Mouse (Mus musculus) cerebellum, adult 2 months (tissue): ENCODE results near the gene Otulinl. TPM values are rescaled to one million over a fixed set of nuclear protein-coding genes. Genes with fewer than 3 reads are reported as not detected.

Experiments
- DNase-seq, 2 experiments: peaks; one replicate each; pipeline ENCODE4 v3.0.0; 2021
- H3K27ac ChIP-seq: fragments of 200-500 bp; 2 replicates; pipeline ENCODE4 v1.5.1; 2012; ENCODE audit warnings: low read length, control low read depth, inconsistent platforms; ENCODE audit not compliant: insufficient read depth
- H3K27me3 ChIP-seq: fragments of 200-500 bp; 2 replicates; pipeline ENCODE4 v1.6.1; 2012; ENCODE audit warnings: inconsistent platforms, mild to moderate bottlenecking, low read length, moderate library complexity; ENCODE audit not compliant: control insufficient read depth, insufficient read depth
- H3K4me1 ChIP-seq: fragments of 200-500 bp; 2 replicates; pipeline ENCODE4 v1.6.1; 2011; ENCODE audit warnings: low read length; ENCODE audit not compliant: control insufficient read depth, insufficient read depth
- H3K4me3 ChIP-seq: fragments of 200-500 bp; replicated peaks from 2 replicates; pipeline ENCODE3; 2011; ENCODE audit warnings: mild to moderate bottlenecking, low read depth, low read length, control low read depth; ENCODE audit not compliant: insufficient read depth
- CTCF ChIP-seq: fragments of 200-500 bp; IDR thresholded peaks from 2 replicates; pipeline ENCODE4 v1.5.1; 2011; ENCODE audit warnings: low read depth, mild to moderate bottlenecking, control low read depth, low read length, moderate library complexity, borderline replicate concordance; ENCODE audit not compliant: insufficient read depth
- POLR2A ChIP-seq: fragments of 200-500 bp; IDR thresholded peaks from 2 replicates; pipeline ENCODE4 v1.6.1; 2011; ENCODE audit warnings: low read length, control low read depth, borderline replicate concordance; ENCODE audit not compliant: insufficient read depth
- WGBS: fragments of 180-500 bp; shearing (Covaris S2); methylation state at CpG from one replicate; pipeline ENCODE4 v1.1.7; 2018; 5-methylcytosine and 5-hydroxymethylcytosine counted together
- polyA plus RNA-seq: library from polyadenylated mRNA; depleted of rRNA; stranded (reverse); fragments of >200 nt; gene quantifications from 2 replicates; pipeline ENCODE4 v1.2.3, GENCODE M21; 2012

The Otulinl gene
- polyA plus RNA-seq, 1 experiment: 5.4 TPM

- no peak overlapping the region for H3K4me3 ChIP-seq
- WGBS: 96% methylated on average over 7 of the region's 7 CpGs
- H3K27ac ChIP-seq: no peak overlapping the region
- H3K27me3 ChIP-seq: no peaks in the 10 kb centered on the region
- DNase-seq: no peak
- H3K4me1 ChIP-seq: peaks cover 12% of the 10 kb centered on the region
- TF ChIP-seq POLR2A (no peak), CTCF (no peak)
These were observed 6.3 kb downstream of the Otulinl start for GRCm38 (mm10) chr15:27675122-27675521.

- Histone ChIP-seq H3K4me1 (peaks cover 12% of the 10 kb centered on the region), H3K27ac (no peak overlapping the region), H3K4me3 (no peak overlapping the region), H3K27me3 (no peaks in the 10 kb centered on the region)
- WGBS: 82% methylated on average over 6 of the region's 6 CpGs
- no peak for DNase-seq
- TF ChIP-seq CTCF (no peak), POLR2A (no peak)
These were observed 7.3 kb downstream of the Otulinl start for GRCm38 (mm10) chr15:27674041-27674440.

GRCm38 (mm10) chr15:27673151-27673550 is 8.2 kb downstream of the Otulinl start:
- Histone ChIP-seq H3K4me1 (peaks cover 12% of the 10 kb centered on the region), H3K27ac (no peak overlapping the region), H3K4me3 (no peak overlapping the region), H3K27me3 (no peaks in the 10 kb centered on the region)
- no peak for TF ChIP-seq POLR2A
- TF ChIP-seq CTCF: no peak
- DNase-seq: no peak
- WGBS: 87% methylated on average over 6 of the region's 6 CpGs

- 58% methylated on average over 8 of the region's 8 CpGs for WGBS
These were observed 9.1 kb downstream of the Otulinl start for GRCm38 (mm10) chr15:27672259-27672658.

GRCm38 (mm10) chr15:27671612-27672245 is 9.7 kb downstream of the Otulinl start:
- DNase-seq: no peak
- Histone ChIP-seq H3K27me3 (no peaks in the 10 kb centered on the region), H3K4me3 (no peak overlapping the region), H3K27ac (no peak overlapping the region), H3K4me1 (peaks cover 8% of the 10 kb centered on the region; the same call in 1 of the 2 replicates)
- no peak for TF ChIP-seq CTCF
- no peak for TF ChIP-seq POLR2A
- 94% methylated on average over 10 of the region's 10 CpGs for WGBS

More at GRCm38 (mm10) chr15:27672259-27672658, 9.1 kb downstream of the Otulinl start:
- no peak overlapping the region for H3K4me3 ChIP-seq
- DNase-seq: no peak
- H3K27me3 ChIP-seq: no peaks in the 10 kb centered on the region
- TF ChIP-seq POLR2A (no peak), CTCF (no peak)
- no peak overlapping the region for H3K27ac ChIP-seq
- H3K4me1 ChIP-seq: peaks cover 8% of the 10 kb centered on the region; the same call in 1 of the 2 replicates

GRCm38 (mm10) chr15:27670708-27671107 is 10.7 kb downstream of the Otulinl start:
- TF ChIP-seq CTCF (no peak), POLR2A (no peak)
- WGBS: 87% methylated on average over 8 of the region's 8 CpGs
- Histone ChIP-seq H3K27me3 (no peaks in the 10 kb centered on the region), H3K27ac (no peak overlapping the region), H3K4me1 (peaks cover 5% of the 10 kb centered on the region; the same call in 1 of the 2 replicates), H3K4me3 (no peak overlapping the region)
- DNase-seq: no peak

- H3K4me1 ChIP-seq: peaks cover 2% of the 10 kb centered on the region; the same call in 1 of the 2 replicates
- H3K4me3 ChIP-seq: no peak overlapping the region
- DNase-seq: no peak
- TF ChIP-seq CTCF: no peak
- no peak for TF ChIP-seq POLR2A
- WGBS: 93% methylated on average over 12 of the region's 12 CpGs
- H3K27ac ChIP-seq: no peak overlapping the region
- H3K27me3 ChIP-seq: no peaks in the 10 kb centered on the region
These were observed 11.4 kb downstream of the Otulinl start for GRCm38 (mm10) chr15:27669931-27670411.

GRCm38 (mm10) chr15:27669276-27669675 is 12.1 kb downstream of the Otulinl start:
- DNase-seq: no peak
- no peak overlapping the region for H3K27ac ChIP-seq
- 61% methylated on average over 4 of the region's 4 CpGs for WGBS

GRCm38 (mm10) chr15:27668557-27668956 is 12.8 kb downstream of the Otulinl start:
- TF ChIP-seq POLR2A: no peak
- no peak for TF ChIP-seq CTCF
- WGBS: 95% methylated on average over 7 of the region's 7 CpGs
- no peak overlapping the region for H3K4me3 ChIP-seq
- DNase-seq: no peak
- H3K27ac ChIP-seq: no peak overlapping the region
- no peaks in the 10 kb centered on the region for H3K27me3 ChIP-seq
- peaks cover 2% of the 10 kb centered on the region; the same call in 1 of the 2 replicates for H3K4me1 ChIP-seq

More at GRCm38 (mm10) chr15:27669276-27669675, 12.1 kb downstream of the Otulinl start:
- H3K4me3 ChIP-seq: no peak overlapping the region
- no peak for TF ChIP-seq CTCF
- no peak for TF ChIP-seq POLR2A
- H3K27me3 ChIP-seq: no peaks in the 10 kb centered on the region
- H3K4me1 ChIP-seq: peaks cover 2% of the 10 kb centered on the region; the same call in 1 of the 2 replicates
